Mouse (Mus musculus) adrenal gland, adult 8-10 months (tissue): ENCODE data around the gene Veph1. TPM values are rescaled to one million over a fixed set of nuclear protein-coding genes. Genes with fewer than 3 reads are reported as not detected.

ENCODE experiments used
- DNase-seq: peaks from one replicate; pipeline ENCODE4 v3.0.0; 2022
- total RNA-seq, 4 experiments: library from RNA; stranded (reverse); gene quantifications; 2 replicates each; pipeline ENCODE4 v1.2.4; 2022

The Veph1 gene
- total RNA-seq, 4 experiments from 2014 or later = not detected

- DNase-seq = no peak
Measured at GRCm38 (mm10) chr3:66101074-66101473, 195.6 kb downstream of the Veph1 start.

- DNase-seq = no peak
Measured at GRCm38 (mm10) chr3:66091746-66092145, 204.9 kb downstream of the Veph1 start.

GRCm38 (mm10) chr3:66087608-66088007, 209.0 kb downstream of the Veph1 start:
- DNase-seq = no peak

GRCm38 (mm10) chr3:66083856-66084255, 212.8 kb downstream of the Veph1 start:
- DNase-seq = no peak

- DNase-seq = no peak
Measured at GRCm38 (mm10) chr3:66083407-66083806, 213.2 kb downstream of the Veph1 start.

GRCm38 (mm10) chr3:66082975-66083374, 213.7 kb downstream of the Veph1 start:
- no peak for DNase-seq

- DNase-seq = no peak
Measured at GRCm38 (mm10) chr3:66081363-66081736, 215.3 kb downstream of the Veph1 start.

- no peak for DNase-seq
Measured at GRCm38 (mm10) chr3:66080631-66081362, 215.8 kb downstream of the Veph1 start.

GRCm38 (mm10) chr3:66079886-66080285, 216.8 kb downstream of the Veph1 start:
- peak; percentile 22 for DNase-seq

GRCm38 (mm10) chr3:66078898-66079537, 217.6 kb downstream of the Veph1 start:
- DNase-seq = no peak

GRCm38 (mm10) chr3:66078026-66078721, 218.5 kb downstream of the Veph1 start:
- DNase-seq = no peak

GRCm38 (mm10) chr3:66070274-66070673, 226.4 kb downstream of the Veph1 start:
- DNase-seq = no peak

- no peak for DNase-seq
Measured at GRCm38 (mm10) chr3:66063881-66064280, 232.8 kb downstream of the Veph1 start.

GRCm38 (mm10) chr3:66056912-66057311, 239.7 kb downstream of the Veph1 start:
- DNase-seq = no peak

- DNase-seq = no peak
Measured at GRCm38 (mm10) chr3:66055652-66056051, 241.0 kb downstream of the Veph1 start.

- no peak for DNase-seq
Measured at GRCm38 (mm10) chr3:66050092-66050886, 246.3 kb downstream of the Veph1 start.

- no peak for DNase-seq
Measured at GRCm38 (mm10) chr3:66040857-66041494, 255.7 kb downstream of the Veph1 start.

- DNase-seq = no peak
Measured at GRCm38 (mm10) chr3:66035226-66035625, 261.4 kb downstream of the Veph1 start.

GRCm38 (mm10) chr3:66033346-66033745, 263.3 kb downstream of the Veph1 start:
- no peak for DNase-seq

- DNase-seq = no peak
Measured at GRCm38 (mm10) chr3:66025454-66025853, 271.2 kb downstream of the Veph1 start.

GRCm38 (mm10) chr3:66024220-66024792, 272.3 kb downstream of the Veph1 start:
- DNase-seq = no peak

GRCm38 (mm10) chr3:66019171-66019570, 277.5 kb downstream of the Veph1 start:
- DNase-seq = no peak
